Mouse (Mus musculus) heart, postnatal 14 days (tissue): Measurements from ENCODE around the gene Idh3a. TPM values are rescaled to one million over a fixed set of nuclear protein-coding genes. Genes with fewer than 3 reads are reported as not detected.

Source experiments
- DNase-seq, 2 experiments: peaks; one replicate each; pipeline ENCODE4 v3.0.0; 2021 to 2022
- intact Hi-C: fragments of 180-260 bp; cut with DNase I; formaldehyde crosslinking; loops from one replicate; pipeline ENCODE4 v1.15.1; 2025
- total RNA-seq, 2 experiments: library from RNA; stranded (reverse); gene quantifications; 2 replicates each; pipeline ENCODE4 v1.2.3; 2021

Gene Idh3a
- total RNA-seq, 2 experiments from 2014 or later = 581 to 585 TPM

DNA sequence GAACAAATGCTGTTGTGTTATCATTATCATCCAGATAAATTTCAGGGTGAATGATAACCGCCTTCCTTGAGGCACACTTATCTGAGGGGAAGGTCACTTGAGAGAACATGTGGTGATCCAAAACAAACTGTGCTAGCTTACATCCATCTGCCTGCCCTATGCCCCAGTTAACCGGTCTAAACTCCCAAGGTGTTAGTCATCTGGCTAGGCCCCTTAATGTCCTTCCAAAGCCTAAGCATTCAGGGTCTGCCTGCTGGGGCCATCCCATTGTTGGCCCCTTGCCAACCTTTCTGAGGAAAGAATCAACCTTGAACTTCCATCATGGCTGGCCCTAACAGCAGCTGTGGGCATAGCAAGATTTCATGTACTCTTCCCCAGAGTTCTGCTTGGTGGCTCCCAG is 56.0 kb downstream of the Idh3a start:
- intact Hi-C loops = no loop called here
- DNase-seq = no peak

- no peak for DNase-seq
- intact Hi-C loops = no loop called here
Observed at GRCm38 (mm10) chr9:54642556-54642955, 56.4 kb downstream of the Idh3a start.

GRCm38 (mm10) chr9:54643179-54643578 is 57.0 kb downstream of the Idh3a start:
- DNase-seq = no peak
- intact Hi-C loops = no loop called here

- intact Hi-C loops = no loop called here
- no peak for DNase-seq
Observed at GRCm38 (mm10) chr9:54645530-54645929, 59.4 kb downstream of the Idh3a start.

- no peak for DNase-seq
- intact Hi-C loops = no loop called here
Observed at GRCm38 (mm10) chr9:54646252-54646651, 60.1 kb downstream of the Idh3a start.

DNA sequence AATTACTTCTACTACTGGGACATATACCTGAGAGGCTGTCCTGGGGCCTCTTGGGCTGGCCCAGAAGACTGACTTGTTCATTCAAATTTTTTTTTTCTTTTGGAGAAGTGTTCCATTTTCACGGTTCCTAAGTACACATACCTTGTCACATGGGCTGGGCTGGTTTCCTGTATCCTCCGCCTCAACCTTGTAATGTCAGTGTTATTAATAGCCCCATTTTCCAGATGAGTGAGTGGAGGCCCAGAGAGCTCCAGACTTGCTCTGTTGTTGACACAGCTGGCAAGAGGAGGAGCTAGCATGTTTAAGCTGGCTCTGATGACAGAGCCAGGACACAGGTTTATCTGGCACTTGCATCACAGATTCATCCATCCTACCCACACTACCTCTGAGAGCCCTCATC is 61.3 kb downstream of the Idh3a start:
- intact Hi-C loops = no loop called here
- DNase-seq = no peak

- intact Hi-C loops = no loop called here
- no peak for DNase-seq
Observed at GRCm38 (mm10) chr9:54649360-54649759, 63.2 kb downstream of the Idh3a start.

- no peak for DNase-seq
- intact Hi-C loops = no loop called here
Observed at GRCm38 (mm10) chr9:54652778-54653177, 66.6 kb downstream of the Idh3a start.

Other genes starting within 250 kb of the Idh3a start
- gene Dmxl2, start 84.7 kb upstream of the Idh3a start, total RNA-seq = 10 to 100 TPM; 18.3 to 20.2 TPM
- not detected for gene Sh2d7, start 47.4 kb upstream of the Idh3a start, total RNA-seq
- gene Cib2, start 26.1 kb upstream of the Idh3a start, total RNA-seq = 1 to 10 TPM in 1 of 2 experiments, under 1 TPM in 1; 0.71 to 3.4 TPM
- under 1 TPM; 0.14 to 0.27 TPM for gene Acsbg1, start 75.5 kb downstream of the Idh3a start, total RNA-seq
- gene Dnaja4, start 112.5 kb downstream of the Idh3a start, total RNA-seq = 10 to 100 TPM; 48.2 to 51.7 TPM
- 10 to 100 TPM; 32.7 to 34.7 TPM for gene Wdr61, start 148.2 kb downstream of the Idh3a start, total RNA-seq
- gene Crabp1, start 178.4 kb downstream of the Idh3a start, total RNA-seq = not detected